Mouse (Mus musculus): ENCODE results near the gene Sdk2.

DNA sequence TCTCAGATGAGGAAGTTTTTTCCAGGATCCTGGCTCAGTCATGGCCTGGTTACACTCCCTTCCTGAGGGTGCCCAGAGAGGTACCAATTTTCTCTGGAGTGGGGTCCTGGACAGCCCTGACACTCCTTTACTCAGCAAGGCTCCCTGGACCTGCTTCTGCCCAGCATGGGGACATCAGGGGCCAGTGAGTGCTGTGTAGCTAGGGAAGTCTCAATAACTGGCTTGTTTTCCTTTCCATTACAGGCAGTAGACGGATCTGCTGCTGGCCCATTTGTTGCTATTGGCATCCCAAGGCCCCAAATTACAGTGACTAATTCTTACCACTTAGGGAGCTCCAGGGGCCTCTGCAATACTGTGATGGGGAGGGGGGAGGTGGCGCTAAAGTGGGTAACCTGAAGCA, 5.6 kb downstream of the Sdk2 start:
- TF ChIP-seq CTCF (IDR thresholded peaks at IDR 0.05; ENCODE audit: extremely low read depth, insufficient read depth, low read length) (no peak), POLR2A (IDR thresholded peaks at IDR 0.05; ENCODE audit: extremely low read depth, insufficient read depth, low read length) (no peak)

Data from cortical plate, adult 2 months (tissue).